In genomic region chr2:146097532-146097931, GRCm38 (mm10) we compare ENCODE assay signal across 24 mouse cellular contexts.
DNase-seq lines count a peak whose midpoint lies in the region; ATAC-seq lines count a peak whose summit lies in the region.
"Had no signal": no experiment of that assay in that cellular context is flagged by ENCODE, and none has a peak within 500 bp of the region (broad histone marks: within the 10 kb centered on the region; RNA-seq: fewer than 3 reads in every experiment).

No protein-coding gene starts in this region.

- peak overlapping the region; percentile 49 for H3K4me3 ChIP-seq in erythroblast, embryonic 14.5 days (replicated peaks)
- peak overlapping the region; percentile 10 for H3K4me3 ChIP-seq in heart, embryonic 12.5 days
- H3K4me3 ChIP-seq in midbrain, embryonic 11.5 days (ENCODE audit: low read depth, low read length), result no peak overlapping the region
- no peak overlapping the region for H3K4me3 ChIP-seq in midbrain, embryonic 13.5 days (replicated peaks)
- H3K4me3 ChIP-seq: embryonic facial prominence, embryonic 15.5 days; heart, adult 2 months; heart, embryonic 15.5 days; hindbrain, embryonic 12.5 days had no signal

- no peak overlapping the region for H3K27ac ChIP-seq in heart, embryonic 12.5 days (ENCODE audit: poor library complexity, severe bottlenecking)
- H3K27ac ChIP-seq in midbrain, embryonic 11.5 days (ENCODE audit: low read depth, low read length), result no peak overlapping the region
- no peak overlapping the region for H3K27ac ChIP-seq in midbrain, embryonic 13.5 days
- H3K27ac ChIP-seq: embryonic facial prominence, embryonic 15.5 days; heart, adult 2 months; heart, embryonic 15.5 days; hindbrain, embryonic 12.5 days had no signal

- peaks cover 3% of the 10 kb centered on the region; the same call in 1 of the 2 replicates for H3K4me1 ChIP-seq in erythroblast, embryonic 14.5 days (ENCODE audit: control insufficient read depth)
- peaks cover 5% of the 10 kb centered on the region; the same call in 1 of the 2 replicates for H3K4me1 ChIP-seq in heart, embryonic 12.5 days (replicated peaks)
- H3K4me1 ChIP-seq in midbrain, embryonic 11.5 days (ENCODE audit: control insufficient read depth, insufficient read depth, low read length), result no peaks in the 10 kb centered on the region
- H3K4me1 ChIP-seq in midbrain, embryonic 13.5 days (replicated peaks), result peaks cover 16% of the 10 kb centered on the region
- H3K4me1 ChIP-seq: heart, embryonic 15.5 days had no signal

- no peak overlapping the region for H3K9ac ChIP-seq in heart, embryonic 12.5 days
- no peak overlapping the region for H3K9ac ChIP-seq in midbrain, embryonic 11.5 days (ENCODE audit: low read length)
- no peak overlapping the region for H3K9ac ChIP-seq in midbrain, embryonic 13.5 days (replicated peaks)
- H3K9ac ChIP-seq: embryonic facial prominence, embryonic 15.5 days; heart, embryonic 15.5 days; hindbrain, embryonic 12.5 days had no signal

- H3K4me2 ChIP-seq in heart, embryonic 12.5 days, result no peak overlapping the region
- no peak overlapping the region for H3K4me2 ChIP-seq in midbrain, embryonic 11.5 days
- no peak overlapping the region for H3K4me2 ChIP-seq in midbrain, embryonic 13.5 days (replicated peaks)
- H3K4me2 ChIP-seq: embryonic facial prominence, embryonic 15.5 days; heart, embryonic 15.5 days; hindbrain, embryonic 12.5 days had no signal

- H3K27me3 ChIP-seq in erythroblast, embryonic 14.5 days (ENCODE audit: control insufficient read depth), result peaks cover 2% of the 10 kb centered on the region; the same call in 1 of the 2 replicates
- H3K27me3 ChIP-seq in heart, embryonic 12.5 days (replicated peaks), result no peaks in the 10 kb centered on the region
- H3K27me3 ChIP-seq in midbrain, embryonic 11.5 days (ENCODE audit: control insufficient read depth, insufficient read depth, low read length), result no peaks in the 10 kb centered on the region
- no peaks in the 10 kb centered on the region for H3K27me3 ChIP-seq in midbrain, embryonic 13.5 days
- H3K27me3 ChIP-seq: heart, embryonic 15.5 days; hindbrain, embryonic 12.5 days had no signal

- intact Hi-C loops in heart, postnatal 14 days (cut with DNase I), result no loop called here

- ATAC-seq in erythroblast, adult 5-6 weeks (replicated peaks; ENCODE audit: low FRiP score, poor library complexity, severe bottlenecking), result no peak
- no peak for ATAC-seq in heart, embryonic 12.5 days (ENCODE audit: insufficient number of reproducible peaks, low FRiP score)
- ATAC-seq in midbrain, embryonic 11.5 days (ENCODE audit: low FRiP score), result no peak
- ATAC-seq in midbrain, embryonic 13.5 days, result no peak
- ATAC-seq: CD4-positive, CD25-positive, alpha-beta regulatory T cell, adult 4 months; forebrain, embryonic 14.5 days; hindbrain, embryonic 16.5 days; inflammation-experienced regulatory T-cells, adult 6 months had no signal

- 90% methylated on average over 5 of the region's 5 CpGs for WGBS in heart, embryonic 12.5 days
- WGBS in midbrain, embryonic 11.5 days, result 91% methylated on average over 5 of the region's 5 CpGs
- 95% methylated on average over 5 of the region's 5 CpGs for WGBS in midbrain, embryonic 13.5 days

- no peaks in the 10 kb centered on the region for H3K9me3 ChIP-seq in erythroblast, embryonic 14.5 days (ENCODE audit: control insufficient read depth, low read length)
- no peaks in the 10 kb centered on the region for H3K9me3 ChIP-seq in heart, embryonic 12.5 days (replicated peaks)
- no peaks in the 10 kb centered on the region for H3K9me3 ChIP-seq in midbrain, embryonic 11.5 days (ENCODE audit: control insufficient read depth, low read length)
- H3K9me3 ChIP-seq in midbrain, embryonic 13.5 days, result no peaks in the 10 kb centered on the region
- H3K9me3 ChIP-seq: embryonic facial prominence, embryonic 15.5 days; heart, embryonic 15.5 days; hindbrain, embryonic 12.5 days had no signal

- no peak for DNase-seq in heart, postnatal 14 days
- DNase-seq in midbrain, embryonic 11.5 days (ENCODE audit: low spot score, missing footprints), result peak; percentile 71
- DNase-seq in ovary, postnatal 14 days (ENCODE audit: low spot score), result no peak
- no peak for DNase-seq in frontal cortex, postnatal 25 days (ENCODE audit: low spot score in 2 of 2)
- DNase-seq: adrenal gland, adult 8-10 months; adrenal gland, postnatal 36 days; B cell, adult 2 months; cerebellum, adult 2 months; cerebellum, postnatal 14 days; embryo, embryonic 11 days; heart, adult 2 months; heart, postnatal 4 days had no signal

- no peaks in the 10 kb centered on the region for H3K36me3 ChIP-seq in erythroblast, embryonic 14.5 days (ENCODE audit: control insufficient read depth)
- no peaks in the 10 kb centered on the region for H3K36me3 ChIP-seq in heart, embryonic 12.5 days
- no peaks in the 10 kb centered on the region for H3K36me3 ChIP-seq in midbrain, embryonic 11.5 days (ENCODE audit: control insufficient read depth, insufficient read depth, low read length)
- no peaks in the 10 kb centered on the region for H3K36me3 ChIP-seq in midbrain, embryonic 13.5 days
- H3K36me3 ChIP-seq: embryonic facial prominence, embryonic 15.5 days; G1E; heart, embryonic 15.5 days; hindbrain, embryonic 12.5 days had no signal

Comparison
In these comparisons a context has a peak if more than half of its experiments do, and no peak if none do; other contexts are left out.
1. H3K4me3 ChIP-seq: peak in erythroblast, embryonic 14.5 days (single experiment) and heart, embryonic 12.5 days (single experiment); none in midbrain, embryonic 11.5 days (single experiment) and midbrain, embryonic 13.5 days (single experiment).